Mouse (Mus musculus): ENCODE data around the gene Hoxc4.

The Hoxc4 gene

GRCm38 (mm10) chr15:103011928-103012486 lies 6.7 kb upstream of the Hoxc4 start:
- DNase-seq (ENCODE audit: extremely low spot score): no peak

GRCm38 (mm10) chr15:103013238-103013984 lies 5.3 kb upstream of the Hoxc4 start:
- DNase-seq (ENCODE audit: extremely low spot score): no peak

GRCm38 (mm10) chr15:103014166-103015008 lies 4.3 kb upstream of the Hoxc4 start:
- DNase-seq (ENCODE audit: extremely low spot score): peak; percentile 81

DNA sequence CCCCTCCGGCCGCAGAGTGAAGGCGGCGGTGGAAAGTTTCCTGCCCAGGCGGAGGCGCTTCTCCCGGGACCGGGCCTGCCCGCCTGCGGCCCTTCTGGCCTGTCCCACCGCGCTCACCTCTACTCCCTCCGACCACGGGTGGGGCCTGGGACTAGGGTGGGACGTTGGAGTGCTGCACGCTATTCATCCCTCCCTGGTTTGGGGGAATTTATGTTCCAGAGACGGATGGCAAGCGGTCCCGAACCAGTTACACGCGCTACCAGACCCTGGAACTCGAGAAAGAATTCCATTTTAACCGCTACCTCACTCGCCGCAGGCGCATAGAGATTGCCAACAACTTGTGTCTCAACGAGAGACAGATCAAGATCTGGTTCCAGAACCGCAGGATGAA lies 3.7 kb upstream of the Hoxc4 start:
- no peak for DNase-seq (ENCODE audit: extremely low spot score)

- DNase-seq (ENCODE audit: extremely low spot score): no peak
Measured at GRCm38 (mm10) chr15:103015406-103016166, 3.1 kb upstream of the Hoxc4 start.

DNA sequence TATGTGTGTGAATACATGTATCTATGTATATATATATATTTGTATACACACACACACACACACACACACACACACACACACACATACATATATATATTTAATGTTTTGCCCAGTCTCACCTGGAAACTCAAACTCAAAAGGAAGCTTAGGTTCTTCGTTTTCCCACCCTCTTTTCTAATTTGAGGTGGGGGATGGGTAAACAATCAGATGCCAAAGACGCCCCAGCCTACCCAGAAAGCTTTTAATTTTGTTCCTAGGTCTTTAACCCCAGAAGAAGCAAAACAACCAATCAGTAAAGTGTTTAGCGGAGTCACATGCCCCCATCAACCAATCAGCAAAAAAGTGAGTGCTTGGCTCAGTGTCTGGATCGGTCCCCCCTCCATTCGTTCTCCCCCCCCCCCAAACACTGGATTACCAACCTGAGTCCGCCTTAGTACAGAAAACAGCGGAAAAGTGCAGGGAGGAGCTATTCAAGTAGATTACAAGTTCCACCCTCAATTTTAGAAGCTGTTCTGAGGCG lies 2.2 kb downstream of the Hoxc4 start:
- no peak for DNase-seq (ENCODE audit: extremely low spot score)

DNA sequence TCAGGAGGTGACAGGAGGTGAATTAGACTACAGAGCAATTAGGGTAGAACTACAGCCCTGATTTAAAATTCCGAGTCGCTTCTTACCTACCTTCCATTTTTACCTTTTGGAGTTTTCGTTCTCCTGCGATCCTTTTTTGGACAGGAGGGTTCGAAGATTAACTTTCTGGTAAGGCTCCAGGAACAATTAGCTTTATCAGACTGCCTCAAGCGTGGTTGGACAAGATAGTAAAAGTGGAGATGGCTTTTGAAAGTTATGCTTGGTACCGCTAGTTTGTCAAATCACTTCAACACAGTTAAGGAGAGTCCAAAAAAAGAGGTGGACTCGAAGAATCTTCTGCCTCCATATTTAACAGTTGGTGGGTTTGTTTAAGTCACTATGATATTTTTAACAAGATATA lies 2.8 kb downstream of the Hoxc4 start:
- DNase-seq (ENCODE audit: extremely low spot score): no peak

- DNase-seq (ENCODE audit: extremely low spot score): no peak
Measured at GRCm38 (mm10) chr15:103024131-103024530, 5.4 kb downstream of the Hoxc4 start.

DNA sequence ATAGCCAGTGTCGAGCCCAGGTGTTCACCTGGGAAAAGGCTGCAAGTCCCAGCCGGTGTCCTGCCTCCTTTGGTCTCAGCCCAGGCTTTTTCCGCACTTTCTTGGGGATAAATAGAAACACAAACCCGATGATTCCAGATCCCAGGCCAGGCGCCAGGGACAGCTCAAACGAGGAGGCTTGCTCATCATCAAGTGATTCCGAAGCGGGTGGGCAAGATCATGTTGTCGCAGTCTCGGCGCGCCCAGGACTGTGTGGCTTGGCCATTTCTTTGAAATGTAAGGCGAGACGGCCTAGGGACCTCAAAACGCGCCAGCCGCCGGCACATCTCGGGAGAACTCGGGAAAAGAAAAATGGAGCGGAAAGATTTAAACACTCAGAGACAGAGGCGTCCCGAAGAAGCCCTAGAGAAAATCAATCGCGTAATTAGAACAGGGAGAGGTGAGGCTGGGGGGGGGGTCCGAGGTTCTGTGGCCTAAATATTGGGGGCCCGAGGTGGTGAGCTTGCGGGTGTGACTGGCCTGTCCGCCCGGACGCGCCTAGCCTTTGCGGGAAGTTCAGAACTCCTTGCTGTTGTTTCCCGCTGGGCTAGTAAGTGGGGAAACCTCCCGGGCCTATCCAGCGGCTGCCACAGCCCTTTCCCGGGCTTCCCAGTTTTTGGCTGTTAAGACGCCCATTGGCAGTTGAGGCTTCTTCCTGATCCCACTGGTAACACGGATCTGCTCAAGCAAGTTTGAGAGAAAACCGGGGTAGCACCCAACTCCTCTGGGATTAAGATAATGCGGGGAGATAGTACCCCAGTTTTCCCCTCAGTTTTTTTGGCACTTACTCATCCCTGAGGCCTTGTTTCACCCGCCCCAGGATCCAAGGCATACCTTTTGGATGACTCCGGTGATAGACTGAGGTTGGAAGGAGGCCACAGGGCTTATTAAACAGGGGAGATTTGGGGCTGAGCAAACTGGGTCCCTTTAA lies 8.8 kb downstream of the Hoxc4 start:
- no peak for DNase-seq (ENCODE audit: extremely low spot score)

- DNase-seq (ENCODE audit: extremely low spot score): peak; percentile 59
Measured at GRCm38 (mm10) chr15:103028916-103029512, 10.3 kb downstream of the Hoxc4 start.

GRCm38 (mm10) chr15:103030142-103030541 lies 11.4 kb downstream of the Hoxc4 start:
- DNase-seq (ENCODE audit: extremely low spot score): peak; percentile 40

GRCm38 (mm10) chr15:103032167-103032566 lies 13.4 kb downstream of the Hoxc4 start:
- peak; percentile 36 for DNase-seq (ENCODE audit: extremely low spot score)

DNA sequence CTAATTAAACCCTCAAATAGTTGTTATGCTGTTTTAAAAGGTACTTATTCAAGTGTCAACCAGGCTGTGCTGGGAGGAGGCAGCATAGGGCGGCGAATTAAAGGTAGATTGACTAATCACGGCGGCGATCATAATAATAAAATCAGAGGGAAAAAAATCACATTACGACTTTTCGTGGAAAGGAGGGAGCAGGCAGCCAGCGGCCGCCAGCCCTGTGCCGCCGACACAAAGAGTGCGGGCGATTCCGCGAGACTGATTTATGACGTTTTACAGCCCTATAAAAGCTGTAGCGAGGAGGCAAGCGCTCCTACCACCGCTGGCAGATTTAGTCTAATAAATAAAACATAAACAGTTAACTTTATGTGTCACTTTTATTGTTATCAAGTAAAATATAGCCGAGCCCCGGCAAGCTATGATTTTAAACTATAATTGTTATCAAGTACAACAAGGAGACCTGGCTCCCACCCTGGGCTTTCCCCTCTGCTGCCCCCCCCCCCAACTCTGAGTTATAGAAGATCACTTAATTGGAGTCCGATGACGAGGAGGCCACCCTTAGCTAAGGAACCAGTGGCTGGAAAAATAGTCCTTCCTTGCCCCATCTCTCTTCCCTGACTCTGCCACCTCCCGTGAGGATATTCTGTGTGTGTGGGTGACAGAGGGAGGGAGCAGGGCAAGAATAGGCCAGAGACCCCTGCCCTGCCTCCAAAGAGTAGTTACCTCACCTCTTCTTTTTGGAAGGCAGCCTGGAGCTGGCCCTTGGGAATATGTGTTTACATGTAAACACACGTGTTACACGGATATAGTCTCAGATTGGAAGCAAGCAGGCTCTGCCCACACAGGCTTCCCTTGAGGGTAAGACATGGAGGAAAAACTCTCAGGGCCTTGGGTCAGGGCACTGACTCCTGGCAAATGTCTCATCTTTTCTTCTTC lies 14.2 kb downstream of the Hoxc4 start:
- DNase-seq (ENCODE audit: extremely low spot score): peak; percentile 69

DNA sequence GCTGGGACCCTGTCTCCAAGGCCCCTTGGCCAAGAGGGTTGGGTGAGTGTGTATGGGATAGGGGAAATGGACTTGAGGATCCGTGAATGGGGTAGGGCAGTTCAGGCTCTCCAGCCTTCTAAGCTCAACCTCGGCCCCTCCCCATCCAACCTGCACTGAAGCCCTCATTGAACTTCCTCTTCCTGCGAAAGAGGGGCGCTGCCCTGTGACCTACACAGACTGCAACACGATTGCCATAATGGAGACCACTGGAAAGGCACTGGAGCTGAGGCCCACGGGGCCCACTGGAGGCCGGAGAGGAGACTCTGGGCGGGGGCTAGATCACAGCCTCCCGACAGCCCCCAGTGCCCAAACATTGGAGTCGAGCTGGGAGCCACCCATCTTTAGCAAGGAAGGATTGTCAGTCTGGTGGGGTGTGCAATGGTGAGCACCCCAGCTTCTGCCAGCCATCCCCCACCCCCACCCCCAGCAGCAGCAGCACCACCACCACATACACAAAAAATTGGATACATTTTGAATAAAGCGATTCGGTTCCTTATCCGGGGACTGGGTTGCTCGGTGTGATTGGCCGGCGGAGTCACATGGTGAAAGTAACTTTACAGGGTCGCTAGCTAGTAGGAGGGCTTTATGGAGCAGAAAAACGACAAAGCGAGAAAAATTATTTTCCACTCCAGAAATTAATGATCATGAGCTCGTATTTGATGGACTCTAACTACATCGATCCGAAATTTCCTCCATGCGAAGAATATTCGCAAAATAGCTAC lies 15.5 kb downstream of the Hoxc4 start:
- DNase-seq (ENCODE audit: extremely low spot score): peak; percentile 62

DNA sequence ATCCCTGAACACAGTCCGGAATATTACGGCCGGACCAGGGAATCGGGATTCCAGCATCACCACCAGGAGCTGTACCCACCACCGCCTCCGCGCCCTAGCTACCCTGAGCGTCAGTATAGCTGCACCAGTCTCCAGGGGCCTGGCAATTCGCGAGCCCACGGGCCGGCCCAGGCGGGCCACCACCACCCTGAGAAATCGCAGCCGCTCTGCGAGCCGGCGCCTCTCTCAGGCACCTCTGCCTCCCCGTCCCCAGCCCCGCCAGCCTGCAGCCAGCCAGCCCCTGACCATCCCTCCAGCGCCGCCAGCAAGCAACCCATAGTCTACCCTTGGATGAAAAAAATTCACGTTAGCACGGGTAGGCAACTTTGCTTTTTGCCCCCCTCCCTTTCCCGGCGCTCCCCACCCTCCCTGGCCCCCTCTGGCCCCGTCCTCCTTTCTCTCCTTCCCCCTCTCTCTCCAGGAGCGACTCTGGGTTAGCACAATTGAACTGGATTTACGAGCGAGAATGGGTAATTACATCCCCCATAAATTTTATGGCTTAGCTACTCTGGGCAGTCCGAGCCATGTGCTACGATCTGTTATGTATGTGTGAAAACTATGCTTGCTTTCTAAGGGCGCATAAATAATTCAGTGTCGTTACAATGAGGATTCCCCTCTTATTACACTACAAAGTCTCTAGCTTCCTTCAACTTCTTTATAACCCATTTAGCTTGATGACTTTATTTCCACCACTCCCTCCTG lies 16.2 kb downstream of the Hoxc4 start:
- peak; percentile 71 for DNase-seq (ENCODE audit: extremely low spot score)

DNA sequence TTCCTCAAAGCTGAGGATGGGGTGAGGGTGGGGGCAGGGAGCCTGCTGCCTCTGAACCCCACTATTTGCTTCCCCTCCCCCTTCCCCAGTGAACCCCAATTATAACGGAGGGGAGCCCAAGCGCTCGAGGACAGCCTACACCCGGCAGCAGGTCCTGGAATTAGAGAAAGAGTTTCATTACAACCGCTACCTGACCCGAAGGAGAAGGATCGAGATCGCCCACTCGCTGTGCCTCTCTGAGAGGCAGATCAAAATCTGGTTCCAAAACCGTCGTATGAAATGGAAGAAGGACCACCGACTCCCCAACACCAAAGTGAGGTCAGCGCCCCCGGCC lies 16.8 kb downstream of the Hoxc4 start:
- peak; percentile 58 for DNase-seq (ENCODE audit: extremely low spot score)

- no peak for DNase-seq (ENCODE audit: extremely low spot score)
Measured at GRCm38 (mm10) chr15:103037579-103037978, 18.8 kb downstream of the Hoxc4 start.

All from embryo, embryonic 9.5 days (tissue).